Mouse (Mus musculus) ovary, adult 2 months (tissue): ENCODE data around the gene Nbea. TPM values are rescaled to one million over a fixed set of nuclear protein-coding genes. Genes with fewer than 3 reads are reported as not detected.

Source experiments
- polyA plus RNA-seq: library from polyadenylated mRNA; depleted of rRNA; stranded (reverse); fragments of >200 nt; gene quantifications from 2 replicates; pipeline ENCODE4 v1.2.3, GENCODE M21; 2012; rRNA removed

The Nbea gene
- 11.5 and 14.0 TPM in 2 replicates for polyA plus RNA-seq

DNA sequence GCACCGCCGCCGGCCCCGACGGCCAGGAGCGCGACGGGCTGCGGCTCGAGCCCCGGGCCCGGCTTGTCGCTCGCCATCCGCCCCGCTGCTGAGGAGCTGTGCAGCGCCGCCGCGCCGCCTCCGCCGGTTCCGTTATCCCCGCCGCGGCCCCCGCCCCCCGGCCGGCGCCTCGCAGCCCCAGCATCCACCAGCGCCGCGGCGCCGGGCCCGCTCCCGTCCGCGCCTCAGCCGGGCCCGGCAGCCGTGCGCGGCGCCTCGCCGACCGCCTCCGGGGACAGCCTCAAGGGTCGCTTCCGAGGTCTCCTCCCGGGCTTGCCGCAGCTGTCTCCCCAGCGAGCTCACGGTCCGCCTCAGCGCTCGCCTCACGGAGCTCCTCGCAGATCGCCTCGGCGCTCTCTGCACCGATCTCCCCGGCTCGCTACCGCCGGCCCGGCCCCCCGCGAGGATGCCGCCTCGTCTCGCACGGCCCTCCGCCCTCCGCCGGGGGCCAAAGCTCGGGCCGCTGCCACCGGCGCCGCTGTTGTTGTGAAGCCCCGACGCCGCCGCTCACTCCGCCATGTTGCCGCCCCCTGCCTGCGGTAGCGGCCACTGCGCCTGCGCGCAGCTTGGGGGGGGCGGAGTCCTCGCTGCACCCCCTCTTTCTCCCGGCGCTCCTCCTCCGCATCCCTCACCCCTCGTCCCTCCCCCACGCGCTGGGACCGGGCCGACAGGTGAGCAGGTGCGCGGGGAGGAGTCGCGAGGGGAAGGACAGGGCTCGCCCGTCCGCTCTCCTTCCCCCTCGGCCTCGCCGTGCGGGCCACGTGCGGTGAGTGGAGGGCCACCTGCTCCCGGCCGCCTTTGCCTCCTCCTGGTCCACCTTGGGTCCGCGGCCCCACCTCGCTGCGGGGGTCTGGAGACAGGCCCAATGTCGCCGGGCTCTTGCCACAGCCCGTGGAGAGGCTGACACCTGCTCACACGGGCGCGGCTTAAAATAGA, at the start of gene Nbea:
Gene Nbea (minus strand): TSS at position 543 of the 975 bp plus-strand sequence.

DNA sequence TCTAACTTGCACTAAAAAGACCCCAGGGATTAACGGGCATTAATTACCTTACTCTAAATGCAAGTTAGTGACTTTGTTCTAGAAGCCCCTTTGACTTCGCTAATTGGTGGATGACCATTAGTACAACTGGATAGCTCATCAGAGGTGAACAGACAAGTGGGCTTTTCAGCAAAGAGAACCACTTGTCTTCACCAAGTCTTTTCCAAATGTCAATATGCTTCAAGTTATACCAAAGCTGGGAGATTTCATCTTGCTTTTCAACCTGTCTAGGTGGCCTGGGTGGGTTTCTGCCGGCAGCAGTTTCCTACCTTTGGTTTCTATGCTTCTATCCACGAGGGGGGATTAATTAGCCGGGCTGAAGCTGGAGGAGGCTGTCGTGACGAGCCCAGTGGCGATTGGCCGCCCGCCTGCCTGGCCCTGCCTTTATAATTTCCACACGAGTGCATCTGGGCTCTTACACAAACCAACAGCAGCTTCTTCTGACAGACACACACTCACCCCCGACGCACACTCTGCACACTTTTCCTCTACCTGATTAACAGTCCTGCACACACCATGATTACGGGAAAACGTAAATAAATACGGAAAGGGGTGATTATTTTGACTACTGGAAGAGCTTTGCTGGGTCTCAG, 401.3 kb downstream of the Nbea start, which contains the start of gene Mab21l1:
Gene Mab21l1 (plus strand): TSS at position 455 of the 632 bp plus-strand sequence.

